Mouse (Mus musculus): ENCODE results near the gene Gm20388.

DNA sequence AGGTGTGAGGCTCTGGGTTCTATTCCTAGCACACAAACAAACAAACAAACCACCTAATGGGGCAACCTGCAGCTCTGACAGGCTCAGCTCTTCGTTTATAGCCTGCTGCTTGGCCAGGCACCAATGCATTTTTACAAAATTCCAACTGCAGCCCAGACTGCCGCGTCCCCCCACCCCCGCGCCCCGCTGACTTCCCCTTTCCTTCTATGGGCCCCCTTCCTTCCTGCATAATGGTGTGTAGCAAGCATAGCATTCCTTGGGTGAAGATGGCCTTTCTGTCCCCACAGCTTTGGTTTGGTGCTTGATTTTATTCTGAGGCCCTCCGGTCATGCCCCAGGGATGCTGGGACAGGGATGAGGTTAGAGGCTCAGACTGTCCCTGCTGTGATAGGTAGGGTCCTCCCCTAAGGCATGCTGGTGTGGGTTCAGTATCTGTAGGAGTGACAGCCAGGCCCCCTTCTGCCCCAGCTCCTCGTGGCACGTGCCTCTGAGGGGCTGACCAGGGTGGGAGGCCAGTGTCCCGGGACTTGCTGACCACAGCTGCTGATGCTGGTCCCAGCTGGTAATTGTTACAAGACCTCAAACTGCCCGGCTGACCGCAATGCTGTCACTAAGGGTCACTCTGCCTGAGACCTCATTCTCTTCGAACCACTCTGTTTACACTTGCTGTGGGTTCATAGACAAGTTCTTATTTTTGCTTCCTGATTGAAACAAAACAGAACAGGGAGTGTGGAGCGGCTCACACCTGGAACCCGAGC is 103.8 kb downstream of the Gm20388 start:
- TF ChIP-seq CTCF (IDR thresholded peaks at IDR 0.05; ENCODE audit: control insufficient read depth, insufficient read depth, low read length) (no peak), POLR2A (IDR thresholded peaks at IDR 0.05; ENCODE audit: borderline replicate concordance, control insufficient read depth, low read depth, low read length) (no peak)

All from bone marrow, adult 2 months (tissue).